Mouse (Mus musculus): ENCODE results near the gene Veph1.
"Not testable (repeated sequence)": the region's sequence is repeated elsewhere in the genome, so short reads cannot be mapped to it uniquely, and the experiment has no call there.

Gene Veph1

GRCm38 (mm10) chr3:66296545-66296944 is at the start of gene Veph1:
Gene Veph1 (minus strand): TSS chr3:66296837.
- DNase-seq (ENCODE audit: low spot score in 2 of 2): no peak

DNA sequence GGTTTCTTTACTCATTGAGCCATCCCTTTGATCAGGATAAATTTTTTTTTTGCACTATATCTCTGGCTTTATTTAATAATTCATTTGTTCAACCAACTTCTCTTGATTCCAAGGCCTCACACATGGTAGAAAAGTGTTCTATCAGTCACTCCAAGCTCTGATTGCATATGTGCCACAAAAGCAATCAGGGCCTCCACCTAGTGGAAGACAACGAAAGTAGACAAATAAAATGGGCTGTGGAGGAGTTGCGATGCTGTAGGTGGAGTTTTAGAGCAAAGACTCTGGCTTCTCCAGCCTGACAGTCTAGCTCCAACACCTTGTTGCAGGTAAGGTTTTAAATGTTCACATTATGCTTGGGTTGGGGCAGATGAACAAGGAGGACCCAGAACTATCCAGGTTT is 44.1 kb upstream of the Veph1 start:
- no peak for DNase-seq (ENCODE audit: low spot score in 2 of 2)

DNA sequence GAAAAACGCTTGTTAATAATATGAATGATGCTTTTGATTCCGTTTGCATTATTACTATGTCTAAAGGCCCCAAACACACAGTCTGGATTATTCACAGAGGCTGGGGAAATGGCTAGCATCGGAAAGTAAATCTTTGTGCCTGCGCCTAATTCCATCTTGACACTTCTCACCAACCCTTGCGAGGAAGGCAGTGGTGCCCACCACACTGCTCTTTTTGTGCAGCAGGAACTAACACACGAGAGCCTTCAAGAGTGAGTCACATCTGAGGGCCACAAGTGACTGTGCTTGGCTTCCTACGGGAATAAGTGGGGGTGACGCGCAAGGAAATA is 35.7 kb upstream of the Veph1 start:
- DNase-seq (ENCODE audit: low spot score in 2 of 2): no peak

GRCm38 (mm10) chr3:66331592-66332400 is 35.2 kb upstream of the Veph1 start:
- DNase-seq (ENCODE audit: low spot score in 2 of 2): peak; percentile 9 to 18

- DNase-seq (ENCODE audit: low spot score in 2 of 2): no peak
Measured at GRCm38 (mm10) chr3:66330896-66331579, 34.4 kb upstream of the Veph1 start.

DNA sequence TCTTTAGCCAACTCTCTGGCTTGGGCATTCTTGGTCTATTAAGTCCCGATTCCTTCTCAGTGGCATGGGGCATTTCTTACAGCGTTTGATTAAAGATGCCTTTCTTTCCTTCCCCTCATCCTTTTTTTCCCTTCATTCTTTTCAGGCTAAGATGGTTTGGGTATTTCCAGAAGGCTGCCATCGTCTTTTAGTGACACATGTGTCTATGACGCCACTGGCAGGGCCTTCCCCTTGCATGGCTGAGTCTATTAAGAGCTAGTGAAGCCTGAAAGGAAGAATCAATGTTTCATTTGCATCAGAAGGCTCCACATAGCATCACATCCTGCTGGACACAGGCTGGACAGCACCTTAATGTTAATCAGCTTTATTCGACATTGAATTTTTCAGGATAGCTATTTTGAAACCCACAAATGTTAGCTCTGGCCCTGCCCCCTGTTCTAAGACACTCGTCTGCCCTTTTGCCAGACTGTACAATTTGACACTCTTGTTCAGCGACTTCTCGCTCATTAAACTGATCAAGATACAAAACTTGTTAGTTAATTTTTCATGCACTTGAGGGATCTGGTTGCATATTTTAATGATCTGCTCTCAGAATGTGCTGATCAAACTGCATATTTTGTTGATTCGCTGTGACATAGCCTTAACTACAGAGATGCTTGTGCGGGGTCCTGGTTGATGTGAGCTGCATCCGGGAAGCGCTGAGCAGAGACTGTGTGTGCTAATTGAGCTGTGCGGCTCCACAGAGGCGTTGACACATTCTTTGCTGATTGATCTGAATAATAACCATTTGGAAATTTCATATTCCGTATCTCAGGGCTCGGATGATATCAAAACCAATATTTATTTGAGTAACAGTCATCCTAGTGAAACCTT is 29.6 kb upstream of the Veph1 start:
- DNase-seq (ENCODE audit: low spot score in 2 of 2): no peak

GRCm38 (mm10) chr3:66325486-66325951 is 28.9 kb upstream of the Veph1 start:
- DNase-seq (ENCODE audit: low spot score in 2 of 2): no peak

DNA sequence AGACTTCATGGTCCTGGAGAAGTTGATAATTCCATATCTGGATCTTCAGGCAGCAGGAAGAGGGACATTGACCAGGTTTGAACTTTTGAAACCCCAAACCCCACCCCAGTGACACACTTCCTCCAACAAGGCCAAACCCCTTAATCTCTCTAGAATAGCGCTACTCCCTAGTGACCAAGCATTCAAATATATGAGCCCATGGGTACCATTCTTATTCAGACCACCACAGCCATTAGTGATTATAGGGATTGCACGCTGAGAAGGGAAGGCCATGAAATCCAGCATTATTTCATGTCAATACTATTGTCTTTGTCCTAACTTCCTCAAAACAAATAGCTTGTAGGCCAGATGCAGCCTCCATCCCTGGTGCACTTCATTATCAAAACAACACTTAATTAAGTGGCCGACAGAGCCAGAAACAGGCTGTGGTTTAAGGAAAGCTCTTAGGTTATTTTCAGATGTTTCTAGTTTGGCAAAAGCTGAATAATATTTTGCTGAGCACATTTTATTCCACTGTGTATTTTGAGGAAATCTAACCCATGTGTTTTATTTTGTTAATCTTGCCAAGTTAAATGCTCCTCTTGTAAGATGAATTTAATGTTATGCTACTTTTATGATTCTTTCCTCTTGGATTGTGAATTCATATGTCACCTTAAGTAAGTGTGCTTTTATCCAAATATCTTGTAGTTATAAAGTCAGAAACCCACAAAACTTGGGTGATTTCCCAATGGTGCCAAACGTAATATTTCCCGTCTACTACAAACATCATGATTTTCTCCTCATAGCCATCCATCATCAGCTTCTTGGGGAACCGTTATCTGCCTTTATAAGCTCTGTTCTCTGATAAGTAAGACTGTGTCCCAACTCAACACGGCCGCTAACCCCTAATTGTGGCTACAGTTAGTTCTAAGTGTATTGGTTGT is 18.4 kb upstream of the Veph1 start:
- DNase-seq (ENCODE audit: low spot score in 2 of 2): no peak

DNA sequence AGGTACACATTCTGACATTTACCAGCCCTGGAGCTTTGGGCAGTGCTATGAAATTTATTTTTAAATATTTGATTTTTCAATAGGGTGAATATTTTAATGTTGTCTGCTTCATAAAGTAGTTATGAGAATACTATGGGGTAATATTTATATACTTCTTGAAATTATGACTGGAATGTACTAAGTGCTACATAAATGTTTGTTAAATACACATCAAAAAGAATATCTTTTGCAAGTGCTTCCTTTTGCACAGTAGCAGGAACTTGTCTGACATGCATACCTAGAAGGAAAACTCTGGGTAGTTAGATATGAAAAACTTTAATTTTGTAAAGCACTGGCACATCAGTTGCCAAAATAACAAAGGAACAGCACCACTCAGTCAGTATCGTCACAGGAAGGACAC is 13.9 kb upstream of the Veph1 start:
- DNase-seq (ENCODE audit: low spot score in 2 of 2): no peak

- DNase-seq (ENCODE audit: low spot score in 2 of 2): no peak
Measured at GRCm38 (mm10) chr3:66309531-66309930, 12.9 kb upstream of the Veph1 start.

DNA sequence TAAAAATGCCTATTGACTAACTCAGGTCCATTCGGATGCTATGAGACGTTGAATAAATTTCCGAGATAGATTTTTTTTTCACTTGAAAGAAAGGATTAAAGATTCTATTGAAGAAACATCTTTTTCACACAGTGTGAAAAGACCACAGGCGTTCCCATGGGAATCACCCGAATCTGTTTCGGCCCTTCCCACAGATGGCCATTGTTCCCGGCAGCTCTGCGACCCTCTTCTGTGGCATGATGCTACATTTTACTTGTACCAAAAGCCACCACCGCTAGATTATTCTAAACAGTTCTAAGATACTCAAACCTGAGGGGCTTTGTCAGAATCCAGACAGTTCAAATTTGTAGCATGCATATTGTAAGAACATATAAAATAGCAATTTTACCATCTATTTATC is 1.4 kb downstream of the Veph1 start:
- DNase-seq (ENCODE audit: low spot score in 2 of 2): no peak

- no peak for DNase-seq (ENCODE audit: low spot score in 2 of 2)
Measured at GRCm38 (mm10) chr3:66294729-66295128, 1.9 kb downstream of the Veph1 start.

GRCm38 (mm10) chr3:66292356-66292946 is 4.2 kb downstream of the Veph1 start:
- peak; percentile 5 to 8 for DNase-seq (ENCODE audit: low spot score in 2 of 2)

DNA sequence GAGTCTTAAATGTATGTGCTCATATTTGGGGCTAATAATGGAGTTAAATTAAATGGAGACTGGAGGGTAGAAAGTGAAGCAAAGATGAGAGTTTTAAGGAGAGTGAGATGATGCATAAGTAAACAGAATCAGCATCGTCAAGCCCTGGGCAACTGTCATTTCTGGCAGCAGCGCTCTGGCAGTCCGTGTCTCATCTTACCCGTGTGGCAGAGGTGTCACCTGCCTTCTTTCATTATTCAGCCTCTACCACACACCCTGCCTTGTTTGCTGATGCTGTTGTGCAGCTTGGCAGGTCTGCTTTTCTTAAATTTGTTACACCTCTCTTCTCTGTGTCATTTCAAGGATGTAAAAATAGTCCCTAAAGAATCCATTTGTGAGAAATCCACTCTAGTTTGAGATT is 33.4 kb downstream of the Veph1 start:
- no peak for DNase-seq (ENCODE audit: low spot score in 2 of 2)

- peak; percentile 7 to 12 for DNase-seq (ENCODE audit: low spot score in 2 of 2)
Measured at GRCm38 (mm10) chr3:66262319-66262718, 34.3 kb downstream of the Veph1 start.

GRCm38 (mm10) chr3:66254504-66255105 is 42.0 kb downstream of the Veph1 start:
- DNase-seq (ENCODE audit: low spot score in 2 of 2): no peak

DNA sequence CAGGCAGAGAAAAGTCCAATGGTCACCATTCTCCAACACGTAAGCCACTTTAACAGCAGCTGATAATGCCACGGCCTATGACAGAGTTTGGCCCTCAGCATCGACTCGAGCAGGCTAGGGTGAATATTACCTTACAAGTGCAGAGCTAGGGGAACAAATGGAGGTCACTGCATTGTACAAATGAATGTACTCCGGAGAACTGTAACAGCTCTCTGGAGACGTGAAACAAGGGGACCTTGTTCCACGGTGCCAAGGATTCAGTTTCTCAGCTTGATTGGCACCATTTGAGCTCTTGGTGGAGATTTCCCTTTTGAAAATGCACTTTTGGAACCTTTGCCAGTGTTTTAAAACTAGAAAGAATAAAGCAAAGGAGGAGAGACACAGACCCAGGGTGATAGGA is 44.8 kb downstream of the Veph1 start:
- no peak for DNase-seq (ENCODE audit: low spot score in 2 of 2)

GRCm38 (mm10) chr3:66240476-66240875 is 56.2 kb downstream of the Veph1 start:
- no peak for DNase-seq (ENCODE audit: low spot score in 2 of 2)

GRCm38 (mm10) chr3:66236234-66236871 is 60.3 kb downstream of the Veph1 start:
- not testable (repeated sequence) for DNase-seq (ENCODE audit: low spot score in 2 of 2)
